Comparison of ENCODE assay signal across 8 mouse cellular contexts in genomic region chr2:27043461-27043860, GRCm38 (mm10). TPM values are rescaled to one million over a fixed set of nuclear protein-coding genes. Genes with fewer than 3 reads are reported as not detected.
DNase-seq lines count a peak whose midpoint lies in the region; ATAC-seq and TF ChIP-seq lines count a peak whose summit lies in the region.

No protein-coding gene starts in this region.

- H3K9ac ChIP-seq in hindbrain, postnatal 0 days (replicated peaks; ENCODE audit: low read length): no peak overlapping the region

- H3K4me3 ChIP-seq in hindbrain, postnatal 0 days (ENCODE audit: low read length): no peak overlapping the region
- no peak overlapping the region for H3K4me3 ChIP-seq in left cerebral cortex, adult 2 months

- no peak overlapping the region for H3K27ac ChIP-seq in hindbrain, postnatal 0 days
- no peak overlapping the region for H3K27ac ChIP-seq in left cerebral cortex, adult 2 months

- DNase-seq in MN1 (ENCODE audit: low spot score): peak; percentile 82
- peak; percentile 84 to 85 for DNase-seq in cerebellum, postnatal 36 days
- DNase-seq in gastrocnemius, adult 8-10 months (ENCODE audit: low spot score in 2 of 2): peak; percentile 73 to 79
- DNase-seq in hindbrain, postnatal 0 days (ENCODE audit: low spot score): peak; percentile 92
- DNase-seq in left cerebral cortex, adult 2 months (ENCODE audit: extremely low spot score in 1 of 2, low spot score in 2 of 2): peak; percentile 87 to 90
- DNase-seq in lung, postnatal 4 days: peak; percentile 87
- DNase-seq in right cerebral cortex, postnatal 25 days: peak; percentile 84
- peak; percentile 73 for DNase-seq in urinary bladder, postnatal 25 days (ENCODE audit: low spot score)

- H3K27me3 ChIP-seq in hindbrain, postnatal 0 days (ENCODE audit: insufficient read depth, low read length): no peaks in the 10 kb centered on the region

- ATAC-seq in hindbrain, postnatal 0 days: peak; percentile 87

- 20% methylated on average over 3 of the region's 3 CpGs for WGBS in hindbrain, postnatal 0 days

- H3K9me3 ChIP-seq in hindbrain, postnatal 0 days (ENCODE audit: low read length): no peaks in the 10 kb centered on the region

- intact Hi-C loops in left cerebral cortex, adult 2 months (cut with DNase I): loop anchor here (1.0 to 5.0 kb wide), 2 partner anchors 84 to 194 kb away; no protein-coding TSS in a partner anchor

- H3K36me3 ChIP-seq in hindbrain, postnatal 0 days (ENCODE audit: insufficient read depth, low read length): no peaks in the 10 kb centered on the region

- no peak overlapping the region for H3K4me2 ChIP-seq in hindbrain, postnatal 0 days (ENCODE audit: low read depth, low read length)

- TF ChIP-seq CTCF in hindbrain, postnatal 0 days (IDR thresholded peaks at IDR 0.05; ENCODE audit: low read depth): peak; percentile 93
- TF ChIP-seq CTCF in left cerebral cortex, adult 2 months (IDR thresholded peaks at IDR 0.05): peak; percentile 91

- H3K4me1 ChIP-seq in hindbrain, postnatal 0 days (ENCODE audit: insufficient read depth, low read length): no peaks in the 10 kb centered on the region

RNA-seq across cellular contexts. Expression of gene Slc2a6, which starts 15.7 kb away (rescaled TPM):
- under 1 TPM in 1 of 4 experiments, not detected in 3; 0.15 TPM for total RNA-seq in gastrocnemius, adult 8-10 months (2022)
- total RNA-seq in hindbrain, postnatal 0 days (2014; rRNA removed): 29.2 and 30.9 TPM in 2 replicates
- polyA plus RNA-seq in hindbrain, postnatal 0 days (2015; fragmentation: Nextera tagmentation; extraction: Ambion mirVana): 16.7 and 19.2 TPM in 2 replicates
- 10 to 100 TPM; 28.9 to 29.1 TPM for total RNA-seq in left cerebral cortex, adult 2 months (2021)

RNA-seq across cellular contexts. Expression of gene Mymk, which starts 28.5 kb away (rescaled TPM):
- under 1 TPM in 1 of 4 experiments, not detected in 3; 0.48 TPM for total RNA-seq in gastrocnemius, adult 8-10 months (2022)
- total RNA-seq in hindbrain, postnatal 0 days (2014; rRNA removed): not detected in 2 replicates
- 0.19 and 0.30 TPM in 2 replicates for polyA plus RNA-seq in hindbrain, postnatal 0 days (2015; fragmentation: Nextera tagmentation; extraction: Ambion mirVana)
- total RNA-seq in left cerebral cortex, adult 2 months (2021): under 1 TPM in 1 of 2 experiments, not detected in 1; 0.75 TPM

RNA-seq across cellular contexts. Expression of gene Cacfd1, which starts 33.7 kb away (rescaled TPM):
- 10 to 100 TPM; 38.2 to 45.6 (median 39.4) TPM for total RNA-seq in gastrocnemius, adult 8-10 months (2022)
- 50.1 and 50.4 TPM in 2 replicates for total RNA-seq in hindbrain, postnatal 0 days (2014; rRNA removed)
- 89.1 and 90.6 TPM in 2 replicates for polyA plus RNA-seq in hindbrain, postnatal 0 days (2015; fragmentation: Nextera tagmentation; extraction: Ambion mirVana)
- 10 to 100 TPM; 46.3 to 48.2 TPM for total RNA-seq in left cerebral cortex, adult 2 months (2021)

RNA-seq across cellular contexts. Expression of gene Adamtsl2, which starts 35.7 kb away (rescaled TPM):
- 1 to 10 TPM in 3 of 4 experiments, under 1 TPM in 1; 0.99 to 2.2 (median 1.5) TPM for total RNA-seq in gastrocnemius, adult 8-10 months (2022)
- 8.7 and 9.9 TPM in 2 replicates for total RNA-seq in hindbrain, postnatal 0 days (2014; rRNA removed)
- 4.4 and 5.3 TPM in 2 replicates for polyA plus RNA-seq in hindbrain, postnatal 0 days (2015; fragmentation: Nextera tagmentation; extraction: Ambion mirVana)
- total RNA-seq in left cerebral cortex, adult 2 months (2021): 10 to 100 TPM; 16.2 to 21.4 TPM

Comparison
In these comparisons a context has a peak if more than half of its experiments do, and no peak if none do; other contexts are left out.
1. RNA of gene Slc2a6, which starts 15.7 kb away (total RNA-seq): 29.2 to 30.9 TPM in hindbrain, postnatal 0 days and 28.9 to 29.1 TPM in left cerebral cortex, adult 2 months; 0.15 TPM in gastrocnemius, adult 8-10 months; every median in the first group is over 10 times any median in the second.
2. Peak in every context shown above with its lines, with median percentiles within 50 percentile points of each other: DNase-seq.